Mouse (Mus musculus) limb, embryonic 15.5 days (tissue): ENCODE data around the gene Usp37. TPM values are rescaled to one million over a fixed set of nuclear protein-coding genes. Genes with fewer than 3 reads are reported as not detected.

Experiments used
- ATAC-seq: fragments of 200-750 bp; cut with Nextera tagmentation; 2 replicates; pipeline ENCODE4 v1.8.0; 2017; ENCODE audit warnings: low read depth, moderate TSS enrichment; ENCODE audit not compliant: insufficient number of reproducible peaks, low FRiP score, low TSS enrichment
- H3K27ac ChIP-seq: fragments of 300-500 bp; sonication (generic); 2 replicates; pipeline ENCODE4 v1.5.1; 2015; ENCODE audit warnings: moderate library complexity, mild to moderate bottlenecking, inconsistent platforms
- H3K27me3 ChIP-seq: fragments of 300-500 bp; sonication (generic); 2 replicates; pipeline ENCODE4 v1.6.1; 2015; ENCODE audit warnings: inconsistent platforms
- H3K36me3 ChIP-seq: fragments of 300-500 bp; sonication (generic); 2 replicates; pipeline ENCODE4 v1.6.1; 2015; ENCODE audit warnings: inconsistent platforms
- H3K4me1 ChIP-seq: fragments of 300-500 bp; sonication (generic); 2 replicates; pipeline ENCODE4 v1.6.1; 2015; ENCODE audit warnings: inconsistent platforms
- H3K4me2 ChIP-seq: fragments of 300-500 bp; sonication (generic); 2 replicates; pipeline ENCODE4 v1.6.1; 2015; ENCODE audit warnings: mild to moderate bottlenecking, inconsistent platforms
- H3K4me3 ChIP-seq: fragments of 300-500 bp; sonication (generic); 2 replicates; pipeline ENCODE4 v1.5.1; 2015; ENCODE audit warnings: mild to moderate bottlenecking, inconsistent platforms
- H3K9ac ChIP-seq: fragments of 300-500 bp; sonication (generic); 2 replicates; pipeline ENCODE4 v1.6.1; 2015; ENCODE audit warnings: inconsistent platforms
- H3K9me3 ChIP-seq: fragments of 300-500 bp; sonication (generic); 2 replicates; pipeline ENCODE4 v1.6.1; 2016; ENCODE audit warnings: inconsistent platforms
- WGBS: fragments of 180-500 bp; shearing (Covaris S2); methylation state at CpG from one replicate; pipeline ENCODE4 v1.1.7; 2015; 5-methylcytosine and 5-hydroxymethylcytosine counted together
- microRNA counts: library from miRNA; unstranded; fragments of <30 nt; microRNA quantifications from one replicate; lab custom pipeline; 2016
- microRNA-seq: library from miRNA; unstranded; fragments of <30 nt; microRNA quantifications from one replicate; pipeline ENCODE4, GENCODE M21; 2016
- polyA plus RNA-seq: library from polyadenylated mRNA; unstranded; fragments of >200 nt; fragmentation: Nextera tagmentation; extraction: Ambion mirVana; gene quantifications from 2 replicates; pipeline ENCODE4 v1.2.1, GENCODE M21; 2015

Gene Usp37
- polyA plus RNA-seq, 1 experiment from 2014 or later, result 30.5 TPM

DNA sequence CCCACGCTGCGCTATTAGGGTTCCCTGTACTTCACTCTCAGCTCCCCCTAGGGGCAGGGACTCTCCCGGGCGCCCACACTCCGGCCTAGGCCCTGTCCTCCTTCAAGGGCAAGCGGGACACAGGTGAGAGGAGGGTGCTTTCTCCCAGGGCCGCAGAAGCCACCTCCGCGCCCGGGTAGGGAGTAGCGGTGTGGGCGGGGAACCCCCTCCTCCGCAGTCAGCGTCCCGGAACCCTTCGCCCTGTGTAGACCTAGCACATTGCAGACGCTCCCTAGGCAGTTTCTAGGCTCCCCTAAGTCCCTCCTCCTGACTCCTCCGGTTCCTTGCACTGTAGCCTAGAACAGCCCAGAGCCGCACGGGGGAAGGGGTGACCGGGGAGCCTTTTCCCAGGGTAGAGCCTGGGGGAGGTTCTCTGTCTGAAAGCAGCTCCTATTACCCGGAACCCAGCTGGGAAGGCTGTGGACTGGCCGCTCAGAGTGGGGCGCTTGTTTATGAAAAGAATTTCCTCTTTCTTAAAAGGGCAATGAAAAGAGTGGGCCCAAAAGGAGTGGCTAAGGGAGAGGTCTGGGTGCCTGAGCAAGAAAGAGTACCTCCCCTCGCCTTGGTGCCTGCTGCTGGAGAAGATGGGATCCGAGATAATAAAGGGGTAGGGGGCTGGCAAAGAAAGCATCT is 157.2 kb downstream of the Usp37 start:
- Histone ChIP-seq H3K36me3 (no peaks in the 10 kb centered on the region), H3K9me3 (no peaks in the 10 kb centered on the region), H3K27ac (peak overlapping the region; percentile 99), H3K27me3 (no peaks in the 10 kb centered on the region), H3K4me1 (peaks cover 37% of the 10 kb centered on the region), H3K9ac (peak overlapping the region; percentile 41), H3K4me3 (peak overlapping the region; percentile 55), H3K4me2 (peak overlapping the region; percentile 67)
- ATAC-seq, result peak; percentile 89
- WGBS, result 1% methylated on average over 26 of the region's 26 CpGs

GRCm38 (mm10) chr1:74386363-74386713 is 157.7 kb downstream of the Usp37 start:
- 50% methylated on average over 7 of the region's 10 CpGs for WGBS
- H3K27me3 ChIP-seq, result no peaks in the 10 kb centered on the region
- ATAC-seq, result no peak

DNA sequence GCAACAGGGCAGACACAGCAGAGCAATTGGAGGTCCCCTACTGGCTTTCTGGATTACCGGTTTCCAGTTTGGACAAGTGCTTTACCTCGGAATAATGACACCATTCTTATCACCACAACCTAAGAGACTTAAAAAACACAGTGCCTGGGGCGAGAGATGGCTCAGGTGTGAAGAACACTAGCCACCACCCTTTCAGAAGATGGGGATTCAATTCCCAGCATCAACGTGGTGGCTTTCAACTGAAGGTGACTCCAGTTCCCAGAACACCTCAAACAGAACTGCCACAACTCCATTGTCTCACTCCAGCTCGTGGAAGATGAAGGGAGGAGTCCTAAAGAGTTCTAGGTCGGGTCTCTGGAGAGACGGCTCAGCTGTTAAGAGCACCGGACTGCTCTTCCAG is 158.6 kb downstream of the Usp37 start:
- no peak overlapping the region for H3K4me2 ChIP-seq
- no peak overlapping the region for H3K4me3 ChIP-seq
- no peak for ATAC-seq
- H3K36me3 ChIP-seq, result no peaks in the 10 kb centered on the region
- 87% methylated on average over 8 of the region's 8 CpGs for WGBS
- no peaks in the 10 kb centered on the region for H3K9me3 ChIP-seq
- no peaks in the 10 kb centered on the region for H3K27me3 ChIP-seq
- no peak overlapping the region for H3K27ac ChIP-seq
- H3K9ac ChIP-seq, result no peak overlapping the region
- peaks cover 31% of the 10 kb centered on the region for H3K4me1 ChIP-seq

More at GRCm38 (mm10) chr1:74386363-74386713, 157.7 kb downstream of the Usp37 start:
- Histone ChIP-seq H3K9ac (peak overlapping the region; percentile 41; the same call in 1 of the 2 replicates), H3K36me3 (no peaks in the 10 kb centered on the region), H3K4me3 (peak overlapping the region; percentile 55), H3K9me3 (no peaks in the 10 kb centered on the region), H3K4me1 (peaks cover 37% of the 10 kb centered on the region), H3K27ac (peak overlapping the region; percentile 99), H3K4me2 (peak overlapping the region; percentile 67)

MicroRNAs within 50 kb of the gene (microRNA counts, 519-probe panel; counts per million panel counts)
- microRNA mmu-miR-26b (lab: Ali Mortazavi, UCI), result 3,260 counts per million, percentile 78 among the panel's probes with 10 or more counts

Small RNA genes lying within 50 kb of the gene (microRNA-seq; reads per million reads assigned to microRNA genes)
- gene Gm25035 (not detected), gene Mir26b (26,192 reads per million, percentile 97 among the genes with 10 or more reads in this experiment)

Other genes starting within 250 kb of the Usp37 start
- 58.8 and 69.6 TPM in 2 replicates for gene Tmbim1, start 238.7 kb downstream of the Usp37 start, polyA plus RNA-seq
- 1.6 and 2.0 TPM in 2 replicates for gene Catip, start 182.2 kb downstream of the Usp37 start, polyA plus RNA-seq
- 3.4 and 4.4 TPM in 2 replicates for gene Slc11a1, start 169.1 kb downstream of the Usp37 start, polyA plus RNA-seq
- 82.4 and 85.4 TPM in 2 replicates for gene Ctdsp1, start 152.8 kb downstream of the Usp37 start, polyA plus RNA-seq
- gene Vil1, start 134.9 kb downstream of the Usp37 start, polyA plus RNA-seq, result 0.15 and 0.20 TPM in 2 replicates
- 52.7 and 55.8 TPM in 2 replicates for gene Cnot9, start 38.2 kb downstream of the Usp37 start, polyA plus RNA-seq
- gene Plcd4, start 1.4 kb downstream of the Usp37 start, polyA plus RNA-seq, result 0.92 and 1.6 TPM in 2 replicates
- gene Zfp142, start 44.0 kb upstream of the Usp37 start, polyA plus RNA-seq, result 7.3 and 7.5 TPM in 2 replicates
- 14.0 and 16.4 TPM in 2 replicates for gene Bcs1l, start 44.0 kb upstream of the Usp37 start, polyA plus RNA-seq
- 40.7 and 41.0 TPM in 2 replicates for gene Rnf25, start 57.1 kb upstream of the Usp37 start, polyA plus RNA-seq
- 5.4 and 6.5 TPM in 2 replicates for gene Stk36, start 57.2 kb upstream of the Usp37 start, polyA plus RNA-seq
- 10.3 and 12.3 TPM in 2 replicates for gene Ttll4, start 117.5 kb upstream of the Usp37 start, polyA plus RNA-seq
- 9.7 and 10.5 TPM in 2 replicates for gene Cyp27a1, start 169.3 kb upstream of the Usp37 start, polyA plus RNA-seq
- 2.8 and 7.5 TPM in 2 replicates for gene Prkag3, start 204.9 kb upstream of the Usp37 start, polyA plus RNA-seq
- gene Wnt6, start 227.6 kb upstream of the Usp37 start, polyA plus RNA-seq, result 49.5 and 53.6 TPM in 2 replicates
- gene Wnt10a, start 247.2 kb upstream of the Usp37 start, polyA plus RNA-seq, result 9.0 and 9.1 TPM in 2 replicates